Mouse (Mus musculus) urinary bladder, postnatal 36 days (tissue): ENCODE measurements around the gene Bcas3.

ENCODE experiments used
- DNase-seq, 2 experiments: peaks; one replicate each; pipeline ENCODE4 v3.0.0; 2022; ENCODE audit warnings: low spot score in 2 of 2, mixed read lengths in 1 of 2

Bcas3 gene

GRCm38 (mm10) chr11:85829520-85830440 is 476.8 kb downstream of the Bcas3 start:
- no peak for DNase-seq

- DNase-seq, result no peak
These were observed 478.0 kb downstream of the Bcas3 start for GRCm38 (mm10) chr11:85830901-85831341.

GRCm38 (mm10) chr11:85831656-85832230 is 478.8 kb downstream of the Bcas3 start:
- no peak for DNase-seq

- DNase-seq, result peak; percentile 91 to 92
These were observed 479.4 kb downstream of the Bcas3 start, which contains the start of gene Tbx2 for GRCm38 (mm10) chr11:85832231-85832924. Gene Tbx2 (plus strand): TSS chr11:85832551.

GRCm38 (mm10) chr11:85833081-85833521 is 480.1 kb downstream of the Bcas3 start:
- DNase-seq, result no peak

GRCm38 (mm10) chr11:85833761-85834385 is 480.9 kb downstream of the Bcas3 start:
- no peak for DNase-seq

- no peak for DNase-seq
These were observed 481.5 kb downstream of the Bcas3 start for GRCm38 (mm10) chr11:85834386-85834931.

- no peak for DNase-seq
These were observed 482.2 kb downstream of the Bcas3 start for GRCm38 (mm10) chr11:85835001-85835752.

GRCm38 (mm10) chr11:85835753-85836522 is 483.0 kb downstream of the Bcas3 start:
- DNase-seq, result no peak

- DNase-seq, result no peak
These were observed 483.7 kb downstream of the Bcas3 start for GRCm38 (mm10) chr11:85836523-85837290.

- DNase-seq, result no peak
These were observed 484.3 kb downstream of the Bcas3 start for GRCm38 (mm10) chr11:85837291-85837647.

- no peak for DNase-seq
These were observed 484.9 kb downstream of the Bcas3 start for GRCm38 (mm10) chr11:85837648-85838423.

GRCm38 (mm10) chr11:85838424-85839257 is 485.7 kb downstream of the Bcas3 start:
- DNase-seq, result no peak

GRCm38 (mm10) chr11:85839258-85840030 is 486.5 kb downstream of the Bcas3 start:
- no peak for DNase-seq

- DNase-seq, result no peak
These were observed 487.2 kb downstream of the Bcas3 start for GRCm38 (mm10) chr11:85840031-85840802.

- DNase-seq, result no peak
These were observed 487.8 kb downstream of the Bcas3 start for GRCm38 (mm10) chr11:85840803-85841145.
